Mouse (Mus musculus): Measurements from ENCODE around the gene Nxph4. TPM values are rescaled to one million over a fixed set of nuclear protein-coding genes. Genes with fewer than 3 reads are reported as not detected.

The Nxph4 gene
- polyA plus RNA-seq, 1 experiment from 2014 or later, result 0.56 TPM

DNA sequence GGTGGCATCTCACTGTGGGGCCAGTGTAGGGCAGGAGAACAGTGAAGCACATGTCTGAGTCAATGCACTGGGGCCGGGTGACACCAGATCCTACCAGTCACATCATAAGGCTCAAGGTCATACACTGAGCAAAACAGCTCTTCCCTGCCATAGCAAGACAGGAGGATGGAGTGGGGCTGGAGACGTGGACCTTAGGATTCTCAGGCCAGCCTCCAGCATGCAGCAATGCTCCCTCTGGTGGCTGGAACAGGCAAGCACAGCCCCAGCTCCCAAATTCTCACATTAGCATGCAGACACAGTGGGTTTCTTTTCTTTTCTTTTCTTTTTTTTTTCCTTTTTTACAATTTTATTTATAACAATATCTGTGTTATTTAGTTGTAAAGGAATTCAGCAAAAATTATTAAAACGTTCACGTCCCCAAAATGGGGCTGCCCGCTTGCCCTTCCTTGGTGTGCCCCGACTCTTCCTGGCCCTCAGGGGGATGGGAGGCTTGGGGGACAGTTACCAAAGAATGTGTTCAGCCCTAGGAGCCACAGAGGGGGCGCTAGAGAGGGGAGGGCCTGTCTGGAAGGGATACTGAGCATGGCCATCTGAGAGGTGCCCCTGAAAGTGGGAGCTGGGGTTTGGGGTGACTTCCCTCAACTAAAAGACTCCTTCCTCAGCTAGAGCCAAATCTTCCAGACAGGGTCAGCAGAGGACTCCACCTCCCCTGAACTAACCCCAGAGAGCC is 3.7 kb upstream of the Nxph4 start:
- Histone ChIP-seq H3K27ac (ENCODE audit: low read depth, low read length) (no peak overlapping the region), H3K4me1 (replicated peaks; ENCODE audit: control insufficient read depth, insufficient read depth, low read length) (peaks cover 11% of the 10 kb centered on the region), H3K36me3 (ENCODE audit: control insufficient read depth, insufficient read depth, low read length) (peaks cover 10% of the 10 kb centered on the region; the same call in 1 of the 2 replicates), H3K27me3 (replicated peaks; ENCODE audit: control insufficient read depth, insufficient read depth, low read length) (peaks cover 48% of the 10 kb centered on the region), H3K9ac (ENCODE audit: low read depth, low read length) (no peak overlapping the region), H3K4me2 (no peak overlapping the region), H3K4me3 (ENCODE audit: low read depth, low read length) (no peak overlapping the region), H3K9me3 (ENCODE audit: control insufficient read depth, low read length) (no peaks in the 10 kb centered on the region)
- DNase-seq (ENCODE audit: low spot score) (no peak), ATAC-seq (replicated peaks; ENCODE audit: low FRiP score) (0 out of 2 replicates have a peak, but pooled peaks have one; percentile 12)
- 25% methylated on average over 7 of the region's 7 CpGs for WGBS

DNA sequence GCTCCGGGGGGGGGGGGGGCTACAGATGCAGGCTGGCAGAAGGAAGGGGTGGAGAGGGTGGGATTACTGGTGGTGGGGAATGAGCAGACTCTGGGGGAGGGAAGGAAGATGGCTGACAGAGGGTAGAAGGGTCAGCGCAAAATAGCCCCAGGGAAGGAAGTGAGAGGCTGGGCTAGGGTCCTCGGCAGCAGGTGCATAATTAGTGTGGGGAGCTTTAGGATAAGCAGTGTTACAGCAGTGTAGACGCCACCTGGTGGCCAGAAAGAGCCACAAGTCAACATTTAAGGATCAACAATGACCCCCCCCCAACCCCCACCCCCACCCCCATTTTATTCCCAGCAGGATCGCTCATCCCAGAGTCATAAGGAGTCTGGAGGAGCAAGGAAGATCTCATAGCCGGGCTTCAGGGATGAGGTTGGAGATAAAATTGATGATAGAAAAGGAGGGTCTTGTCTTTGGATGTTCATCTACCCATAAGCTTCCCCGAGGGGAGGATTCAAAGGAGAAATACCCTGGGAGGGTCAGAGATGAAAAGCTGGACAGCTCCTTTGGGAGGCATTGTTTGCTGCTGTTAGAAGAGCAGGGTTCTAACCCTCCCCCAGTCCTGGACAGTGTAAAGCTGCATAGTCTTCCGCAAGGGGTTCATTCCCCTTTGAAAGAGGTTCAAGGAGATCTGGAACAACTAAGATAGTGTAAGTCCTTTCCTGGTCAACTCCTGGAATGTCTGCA is 2.4 kb upstream of the Nxph4 start:
- peaks cover 11% of the 10 kb centered on the region for H3K4me1 ChIP-seq (replicated peaks; ENCODE audit: control insufficient read depth, insufficient read depth, low read length)
- no peak overlapping the region for H3K4me3 ChIP-seq (ENCODE audit: low read depth, low read length)
- H3K9me3 ChIP-seq (ENCODE audit: control insufficient read depth, low read length), result no peaks in the 10 kb centered on the region
- H3K27me3 ChIP-seq (replicated peaks; ENCODE audit: control insufficient read depth, insufficient read depth, low read length), result peaks cover 60% of the 10 kb centered on the region
- WGBS, result 15% methylated on average over 8 of the region's 8 CpGs
- peaks cover 9% of the 10 kb centered on the region; the same call in 1 of the 2 replicates for H3K36me3 ChIP-seq (ENCODE audit: control insufficient read depth, insufficient read depth, low read length)
- H3K4me2 ChIP-seq, result no peak overlapping the region
- no peak overlapping the region for H3K9ac ChIP-seq (ENCODE audit: low read depth, low read length)
- no peak for DNase-seq (ENCODE audit: low spot score)
- ATAC-seq (replicated peaks; ENCODE audit: low FRiP score), result no peak
- H3K27ac ChIP-seq (ENCODE audit: low read depth, low read length), result no peak overlapping the region

DNA sequence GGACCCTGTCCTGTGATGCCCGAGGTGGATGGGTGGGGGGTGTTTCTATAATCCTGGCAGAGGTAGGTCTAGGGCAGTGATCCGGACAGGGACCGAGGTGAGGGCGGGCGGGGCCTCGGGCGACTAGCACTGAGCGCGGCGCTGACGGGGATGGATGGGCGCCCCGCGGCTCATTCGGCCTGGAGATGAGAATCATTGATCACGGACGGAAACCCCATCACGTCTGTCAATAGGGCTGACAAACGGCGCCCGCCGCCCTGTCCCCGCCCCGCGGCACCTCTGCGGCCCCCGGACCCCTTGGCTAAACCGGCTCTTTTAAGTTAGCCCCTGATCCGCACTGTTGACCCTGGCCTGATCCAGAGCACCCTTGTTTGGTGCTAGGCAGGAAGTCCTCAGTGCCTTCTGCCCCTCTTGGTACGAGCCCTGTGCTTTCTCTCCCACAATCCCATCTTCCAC is 598 bp upstream of the Nxph4 start:
- DNase-seq (ENCODE audit: low spot score) (no peak), ATAC-seq (replicated peaks; ENCODE audit: low FRiP score) (0 out of 2 replicates have a peak, but pooled peaks have one; percentile 8)
- Histone ChIP-seq H3K4me1 (replicated peaks; ENCODE audit: control insufficient read depth, insufficient read depth, low read length) (peaks cover 11% of the 10 kb centered on the region), H3K4me2 (peak overlapping the region; percentile 69), H3K27me3 (replicated peaks; ENCODE audit: control insufficient read depth, insufficient read depth, low read length) (peaks cover 78% of the 10 kb centered on the region), H3K9me3 (ENCODE audit: control insufficient read depth, low read length) (no peaks in the 10 kb centered on the region), H3K4me3 (ENCODE audit: low read depth, low read length) (peak overlapping the region; percentile 45), H3K27ac (ENCODE audit: low read depth, low read length) (no peak overlapping the region), H3K9ac (ENCODE audit: low read depth, low read length) (no peak overlapping the region), H3K36me3 (ENCODE audit: control insufficient read depth, insufficient read depth, low read length) (peaks cover 7% of the 10 kb centered on the region; the same call in 1 of the 2 replicates)
- 2% methylated on average over 30 of the region's 30 CpGs for WGBS

DNA sequence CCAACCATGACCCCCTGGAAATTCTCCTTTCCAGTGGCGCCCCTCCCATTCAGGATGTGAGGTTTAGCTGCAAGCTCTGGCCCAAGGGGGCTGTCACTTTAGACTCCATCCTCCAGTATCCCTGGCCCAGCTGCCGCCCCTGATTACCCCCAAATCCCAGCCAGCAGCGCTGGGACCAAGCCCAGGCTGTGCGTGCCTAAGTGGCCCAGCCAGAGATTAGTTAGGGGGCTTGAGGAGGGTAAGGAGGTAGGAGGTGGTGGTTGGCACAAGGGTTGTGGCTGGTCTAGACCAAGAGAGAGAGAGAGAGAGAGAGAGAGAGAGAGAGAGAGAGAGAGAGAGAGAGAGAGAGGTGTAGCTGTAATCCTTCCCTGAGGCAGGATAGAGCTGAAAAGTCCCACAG is 2.8 kb downstream of the Nxph4 start:
- no peak overlapping the region for H3K27ac ChIP-seq (ENCODE audit: low read depth, low read length)
- peaks cover 11% of the 10 kb centered on the region for H3K4me1 ChIP-seq (replicated peaks; ENCODE audit: control insufficient read depth, insufficient read depth, low read length)
- no peak for DNase-seq (ENCODE audit: low spot score)
- no peaks in the 10 kb centered on the region for H3K36me3 ChIP-seq (ENCODE audit: control insufficient read depth, insufficient read depth, low read length)
- no peaks in the 10 kb centered on the region for H3K9me3 ChIP-seq (ENCODE audit: control insufficient read depth, low read length)
- H3K4me2 ChIP-seq, result no peak overlapping the region
- ATAC-seq (replicated peaks; ENCODE audit: low FRiP score), result no peak
- WGBS, result 2% methylated on average over 4 of the region's 4 CpGs
- peaks cover 100% of the 10 kb centered on the region for H3K27me3 ChIP-seq (replicated peaks; ENCODE audit: control insufficient read depth, insufficient read depth, low read length)
- no peak overlapping the region for H3K4me3 ChIP-seq (ENCODE audit: low read depth, low read length)
- no peak overlapping the region for H3K9ac ChIP-seq (ENCODE audit: low read depth, low read length)

DNA sequence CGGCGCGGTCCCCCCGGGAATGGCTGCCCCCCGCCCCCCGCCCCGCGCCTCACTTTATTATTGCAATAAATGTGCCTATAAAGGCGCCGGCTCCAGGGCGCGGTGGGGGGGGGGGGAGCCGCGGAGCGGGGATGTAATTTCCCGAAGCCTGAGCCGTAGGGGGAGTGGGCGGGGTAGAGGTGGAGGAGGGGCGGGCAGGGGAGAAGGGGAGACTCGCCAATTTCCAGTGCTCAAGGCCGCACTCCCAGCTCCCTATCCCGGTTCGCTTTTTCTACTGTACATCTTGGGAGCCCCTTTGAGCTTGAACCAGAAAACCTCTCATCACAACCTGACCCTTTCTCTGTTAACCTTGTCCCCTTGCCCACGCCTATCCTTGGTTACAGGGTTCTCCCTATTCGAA is 3.4 kb downstream of the Nxph4 start:
- no peak overlapping the region for H3K9ac ChIP-seq (ENCODE audit: low read depth, low read length)
- H3K4me1 ChIP-seq (replicated peaks; ENCODE audit: control insufficient read depth, insufficient read depth, low read length), result peaks cover 16% of the 10 kb centered on the region
- DNase-seq (ENCODE audit: low spot score) (no peak), ATAC-seq (replicated peaks; ENCODE audit: low FRiP score) (no peak)
- WGBS, result 3% methylated on average over 25 of the region's 25 CpGs
- H3K27ac ChIP-seq (ENCODE audit: low read depth, low read length), result no peak overlapping the region
- no peak overlapping the region for H3K4me3 ChIP-seq (ENCODE audit: low read depth, low read length)
- H3K27me3 ChIP-seq (replicated peaks; ENCODE audit: control insufficient read depth, insufficient read depth, low read length), result peaks cover 100% of the 10 kb centered on the region
- H3K4me2 ChIP-seq, result no peak overlapping the region
- no peaks in the 10 kb centered on the region for H3K36me3 ChIP-seq (ENCODE audit: control insufficient read depth, insufficient read depth, low read length)
- H3K9me3 ChIP-seq (ENCODE audit: control insufficient read depth, low read length), result no peaks in the 10 kb centered on the region

DNA sequence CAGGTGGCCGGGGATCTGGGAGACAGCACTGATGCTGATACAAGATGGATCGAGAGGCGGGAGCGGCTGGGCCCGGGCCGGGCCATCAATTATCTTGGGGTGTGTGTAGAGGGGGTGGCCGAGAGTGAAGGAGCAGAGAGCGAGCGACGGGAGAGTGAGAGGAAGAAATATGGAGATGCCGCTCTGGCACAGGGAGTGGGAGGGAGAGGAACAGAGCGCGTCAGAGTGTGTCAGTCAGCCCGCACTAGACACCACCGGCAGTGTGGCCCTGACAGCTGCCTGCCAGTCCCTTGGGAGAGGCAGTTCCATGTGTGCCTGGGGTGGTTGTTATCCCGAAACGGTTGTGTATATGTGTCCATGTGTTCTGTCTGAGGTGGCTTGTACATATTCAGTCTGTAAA is 6.9 kb downstream of the Nxph4 start:
- no peaks in the 10 kb centered on the region for H3K36me3 ChIP-seq (ENCODE audit: control insufficient read depth, insufficient read depth, low read length)
- no peak overlapping the region for H3K27ac ChIP-seq (ENCODE audit: low read depth, low read length)
- H3K27me3 ChIP-seq (replicated peaks; ENCODE audit: control insufficient read depth, insufficient read depth, low read length), result peaks cover 93% of the 10 kb centered on the region
- no peak overlapping the region for H3K4me3 ChIP-seq (ENCODE audit: low read depth, low read length)
- peaks cover 10% of the 10 kb centered on the region for H3K4me1 ChIP-seq (replicated peaks; ENCODE audit: control insufficient read depth, insufficient read depth, low read length)
- H3K9ac ChIP-seq (ENCODE audit: low read depth, low read length), result no peak overlapping the region
- 8% methylated on average over 17 of the region's 17 CpGs for WGBS
- H3K4me2 ChIP-seq, result no peak overlapping the region
- ATAC-seq (replicated peaks; ENCODE audit: low FRiP score) (no peak), DNase-seq (ENCODE audit: low spot score) (peak; percentile 36)
- H3K9me3 ChIP-seq (ENCODE audit: control insufficient read depth, low read length), result no peaks in the 10 kb centered on the region

DNA sequence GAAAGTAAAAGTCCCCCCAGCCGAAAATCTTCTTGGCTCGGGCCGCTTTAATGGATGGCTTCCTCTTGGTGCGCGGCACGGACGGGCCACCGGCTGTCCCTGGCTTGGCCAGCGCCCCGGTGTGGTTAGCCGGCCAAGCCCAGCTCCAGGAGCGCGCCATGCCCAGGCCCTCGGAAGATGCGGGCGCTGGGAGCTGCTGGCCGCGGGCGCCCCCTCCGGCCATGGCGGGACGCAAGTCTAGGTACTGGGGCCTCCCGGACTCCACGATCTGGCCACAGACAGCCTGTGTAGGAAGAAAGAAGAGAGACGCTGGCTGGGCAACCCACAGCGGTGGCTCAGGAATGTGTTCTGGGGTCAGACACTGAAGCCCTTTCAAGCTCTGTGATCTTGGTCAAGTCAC is 7.7 kb downstream of the Nxph4 start:
- peaks cover 10% of the 10 kb centered on the region for H3K4me1 ChIP-seq (replicated peaks; ENCODE audit: control insufficient read depth, insufficient read depth, low read length)
- no peak; the same call in 1 of the 2 replicates for ATAC-seq (replicated peaks; ENCODE audit: low FRiP score)

DNA sequence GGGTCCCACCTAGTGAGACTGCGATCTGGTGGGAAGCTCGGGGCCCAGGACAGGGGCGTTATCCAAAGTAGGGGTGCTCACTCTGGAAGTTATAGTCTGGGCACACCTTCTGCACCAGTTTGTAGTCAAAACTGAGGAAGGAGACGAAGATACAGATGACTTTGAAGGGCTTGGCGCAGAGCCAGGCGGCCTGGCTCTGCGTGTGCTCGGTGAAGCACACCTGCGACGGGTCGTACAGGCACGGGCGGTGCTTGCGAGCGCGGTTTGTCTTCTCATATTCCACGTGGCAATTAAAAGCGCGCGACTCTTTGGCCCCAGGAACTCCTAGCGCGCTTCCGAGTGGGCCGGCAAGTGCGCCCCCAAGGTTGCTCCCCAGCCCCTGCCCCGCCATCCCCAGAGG is 8.3 kb downstream of the Nxph4 start:
- 4% methylated on average over 26 of the region's 26 CpGs for WGBS
- ATAC-seq (replicated peaks; ENCODE audit: low FRiP score) (no peak), DNase-seq (ENCODE audit: low spot score) (peak; percentile 35)
- Histone ChIP-seq H3K27me3 (replicated peaks; ENCODE audit: control insufficient read depth, insufficient read depth, low read length) (peaks cover 79% of the 10 kb centered on the region), H3K36me3 (ENCODE audit: control insufficient read depth, insufficient read depth, low read length) (no peaks in the 10 kb centered on the region), H3K9ac (ENCODE audit: low read depth, low read length) (0 out of 2 replicates have a peak overlapping the region, but pooled peaks have one; percentile 5), H3K27ac (ENCODE audit: low read depth, low read length) (no peak overlapping the region), H3K9me3 (ENCODE audit: control insufficient read depth, low read length) (no peaks in the 10 kb centered on the region), H3K4me2 (peak overlapping the region; percentile 53), H3K4me1 (replicated peaks; ENCODE audit: control insufficient read depth, insufficient read depth, low read length) (peaks cover 14% of the 10 kb centered on the region), H3K4me3 (ENCODE audit: low read depth, low read length) (peak overlapping the region; percentile 34)

More for the DNA sequence above, 7.7 kb downstream of the Nxph4 start:
- no peaks in the 10 kb centered on the region for H3K36me3 ChIP-seq (ENCODE audit: control insufficient read depth, insufficient read depth, low read length)
- peak overlapping the region; percentile 53 for H3K4me2 ChIP-seq
- peaks cover 85% of the 10 kb centered on the region for H3K27me3 ChIP-seq (replicated peaks; ENCODE audit: control insufficient read depth, insufficient read depth, low read length)
- 0 out of 2 replicates have a peak overlapping the region, but pooled peaks have one; percentile 5 for H3K9ac ChIP-seq (ENCODE audit: low read depth, low read length)
- no peaks in the 10 kb centered on the region for H3K9me3 ChIP-seq (ENCODE audit: control insufficient read depth, low read length)
- under 1% methylated on average over 26 of the region's 26 CpGs for WGBS
- no peak overlapping the region for H3K27ac ChIP-seq (ENCODE audit: low read depth, low read length)
- DNase-seq (ENCODE audit: low spot score), result peak; percentile 57
- H3K4me3 ChIP-seq (ENCODE audit: low read depth, low read length), result peak overlapping the region; percentile 34
